Mouse (Mus musculus): ENCODE results near the gene Jam3.

DNA sequence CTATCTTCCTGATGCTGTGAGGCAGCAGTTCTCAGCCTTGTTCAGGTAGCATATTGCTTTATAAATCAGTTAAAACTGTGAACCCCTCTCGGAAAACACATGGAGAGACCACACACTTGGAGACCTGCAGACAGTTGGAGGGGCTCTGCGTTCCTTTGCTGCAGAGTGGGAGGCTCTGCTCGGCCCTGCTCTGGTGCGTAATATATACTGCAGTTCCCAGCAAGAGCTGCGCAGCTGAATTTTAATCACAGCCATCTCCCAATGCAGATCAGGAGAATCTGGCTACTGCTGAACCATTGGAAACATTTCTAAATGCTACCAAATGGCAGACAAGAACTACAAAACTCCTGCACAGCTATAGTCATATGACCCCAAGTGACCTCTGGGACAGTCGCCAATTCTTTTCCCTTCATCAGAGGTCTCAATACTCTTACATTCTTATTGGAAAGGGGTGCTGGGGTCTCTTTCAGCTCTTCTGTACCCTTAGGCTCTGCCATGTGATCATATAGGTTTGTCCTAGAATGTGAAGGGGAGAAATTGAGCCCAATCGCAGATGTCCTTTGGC, 33.5 kb upstream of the Jam3 start:
- TF ChIP-seq POLR2A (IDR thresholded peaks at IDR 0.05; ENCODE audit: control insufficient read depth in 1 of 2, insufficient read depth in 1 of 2, low read depth in 1 of 2, low read length in 2 of 2, poor library complexity in 1 of 2) (no peak), ZMIZ1 (IDR thresholded peaks at IDR 0.05; ENCODE audit: low read depth, low read length) (no peak), CTCF (IDR thresholded peaks at IDR 0.05 in 2 of 3, conservative IDR thresholded peaks at IDR 0.05 in 1 of 3; ENCODE audit: control insufficient read depth in 1 of 3, insufficient read depth in 1 of 3, low read depth in 2 of 3, low read length in 3 of 3, poor library complexity in 1 of 3, severe bottlenecking in 1 of 3) (no peak), CHD1 (IDR thresholded peaks at IDR 0.05; ENCODE audit: low read depth, low read length) (no peak), TAL1 (IDR thresholded peaks at IDR 0.05; ENCODE audit: low read length) (no peak), ZKSCAN1 (IDR thresholded peaks at IDR 0.05; ENCODE audit: low read depth, low read length) (no peak), GATA1 (IDR thresholded peaks at IDR 0.05; ENCODE audit: low read depth, low read length) (no peak), E2F4 (IDR thresholded peaks at IDR 0.05; ENCODE audit: borderline replicate concordance, low read depth, low read length) (no peak), NELFE (IDR thresholded peaks at IDR 0.05; ENCODE audit: low read depth, low read length) (no peak), ETS1 (IDR thresholded peaks at IDR 0.05; ENCODE audit: low read depth, low read length) (no peak)
